Mouse (Mus musculus) hindbrain, embryonic 11.5 days (tissue): ENCODE data around the gene Irak2. TPM values are rescaled to one million over a fixed set of nuclear protein-coding genes. Genes with fewer than 3 reads are reported as not detected.

Experiments used
- ATAC-seq: fragments of 200-750 bp; cut with Nextera tagmentation; 2 replicates; pipeline ENCODE4 v1.8.0; 2017; ENCODE audit warnings: mild to moderate bottlenecking, moderate TSS enrichment, moderate library complexity; ENCODE audit not compliant: low FRiP score
- DNase-seq: peaks from one replicate; pipeline ENCODE4 v3.0.0-alpha.2; 2015; ENCODE audit warnings: low spot score
- H3K27ac ChIP-seq: fragments of 300-500 bp; sonication (generic); 2 replicates; pipeline ENCODE4 v1.5.1; 2014; ENCODE audit warnings: mild to moderate bottlenecking, low read depth, low read length
- H3K27me3 ChIP-seq: fragments of 300-500 bp; sonication (generic); 2 replicates; pipeline ENCODE4 v1.6.1; 2014; ENCODE audit warnings: mild to moderate bottlenecking, low read length, moderate library complexity, mixed read lengths; ENCODE audit not compliant: control insufficient read depth, insufficient read depth
- H3K36me3 ChIP-seq: fragments of 300-500 bp; sonication (generic); 2 replicates; pipeline ENCODE4 v1.6.1; 2014; ENCODE audit warnings: mild to moderate bottlenecking, low read length, moderate library complexity, mixed read lengths; ENCODE audit not compliant: control insufficient read depth, insufficient read depth
- H3K4me1 ChIP-seq: fragments of 300-500 bp; sonication (generic); replicated peaks from 2 replicates; pipeline ENCODE4 v1.6.1; 2014; ENCODE audit warnings: low read length, mixed read lengths; ENCODE audit not compliant: control insufficient read depth, insufficient read depth
- H3K4me2 ChIP-seq: fragments of 300-500 bp; sonication (generic); replicated peaks from 2 replicates; pipeline ENCODE4 v1.6.1; 2014; ENCODE audit warnings: mild to moderate bottlenecking, low read depth, low read length
- H3K4me3 ChIP-seq: fragments of 300-500 bp; sonication (generic); 2 replicates; pipeline ENCODE4 v1.5.1; 2014; ENCODE audit warnings: low read depth, low read length
- H3K9ac ChIP-seq: fragments of 300-500 bp; sonication (generic); 2 replicates; pipeline ENCODE4 v1.6.1; 2014; ENCODE audit warnings: low read depth, low read length
- H3K9me3 ChIP-seq: fragments of 300-500 bp; sonication (generic); 2 replicates; pipeline ENCODE4 v1.6.1; 2016; ENCODE audit warnings: low read length; ENCODE audit not compliant: control insufficient read depth
- WGBS: fragments of 180-500 bp; shearing (Covaris S2); extraction: QIAGEN DNeasy Blood & Tissue Kit; methylation state at CpG from one replicate; pipeline ENCODE4 v1.1.7; 2014; 5-methylcytosine and 5-hydroxymethylcytosine counted together
- polyA plus RNA-seq: library from polyadenylated mRNA; unstranded; fragments of >200 nt; fragmentation: Nextera tagmentation; extraction: Ambion mirVana; gene quantifications from 2 replicates; pipeline ENCODE4 v1.2.1, GENCODE M21; 2014

Irak2 gene
- polyA plus RNA-seq, 1 experiment from 2014 or later = 1.6 TPM

GRCm38 (mm10) chr6:113644808-113645207 is 6.5 kb downstream of the Irak2 start:
- WGBS = 87% methylated on average over 8 of the region's 8 CpGs
- no peak for ATAC-seq
- no peak overlapping the region for H3K4me2 ChIP-seq
- H3K27ac ChIP-seq = no peak overlapping the region
- H3K36me3 ChIP-seq = no peaks in the 10 kb centered on the region
- no peaks in the 10 kb centered on the region for H3K27me3 ChIP-seq
- DNase-seq = no peak
- H3K4me1 ChIP-seq = no peaks in the 10 kb centered on the region
- no peaks in the 10 kb centered on the region for H3K9me3 ChIP-seq
- H3K4me3 ChIP-seq = no peak overlapping the region
- H3K9ac ChIP-seq = no peak overlapping the region

- no peak for ATAC-seq
- Histone ChIP-seq H3K9ac (no peak overlapping the region), H3K9me3 (no peaks in the 10 kb centered on the region), H3K27ac (no peak overlapping the region), H3K4me2 (no peak overlapping the region), H3K4me1 (no peaks in the 10 kb centered on the region), H3K36me3 (no peaks in the 10 kb centered on the region), H3K4me3 (no peak overlapping the region), H3K27me3 (no peaks in the 10 kb centered on the region)
- no peak for DNase-seq
- WGBS = 84% methylated on average over 7 of the region's 7 CpGs
These were observed 11.3 kb downstream of the Irak2 start for GRCm38 (mm10) chr6:113649346-113650196.

GRCm38 (mm10) chr6:113650197-113650640 is 12.0 kb downstream of the Irak2 start:
- Histone ChIP-seq H3K27ac (no peak overlapping the region), H3K9ac (no peak overlapping the region), H3K4me1 (no peaks in the 10 kb centered on the region), H3K4me2 (no peak overlapping the region), H3K36me3 (no peaks in the 10 kb centered on the region), H3K9me3 (no peaks in the 10 kb centered on the region), H3K4me3 (no peak overlapping the region), H3K27me3 (no peaks in the 10 kb centered on the region)
- ATAC-seq (no peak), DNase-seq (no peak)
- 82% methylated on average over 4 of the region's 4 CpGs for WGBS

GRCm38 (mm10) chr6:113651626-113652025 is 13.4 kb downstream of the Irak2 start:
- H3K27ac ChIP-seq = no peak overlapping the region
- no peaks in the 10 kb centered on the region for H3K9me3 ChIP-seq
- ATAC-seq (no peak), DNase-seq (no peak)
- 72% methylated on average over 3 of the region's 3 CpGs for WGBS
- no peak overlapping the region for H3K4me3 ChIP-seq
- no peak overlapping the region for H3K4me2 ChIP-seq
- H3K36me3 ChIP-seq = no peaks in the 10 kb centered on the region
- H3K4me1 ChIP-seq = no peaks in the 10 kb centered on the region
- H3K9ac ChIP-seq = no peak overlapping the region
- H3K27me3 ChIP-seq = no peaks in the 10 kb centered on the region

GRCm38 (mm10) chr6:113653551-113653950 is 15.3 kb downstream of the Irak2 start:
- DNase-seq (no peak), ATAC-seq (no peak)
- H3K36me3 ChIP-seq = no peaks in the 10 kb centered on the region
- H3K4me3 ChIP-seq = no peak overlapping the region
- H3K9ac ChIP-seq = no peak overlapping the region
- H3K27ac ChIP-seq = no peak overlapping the region
- 88% methylated on average over 7 of the region's 7 CpGs for WGBS
- no peaks in the 10 kb centered on the region for H3K27me3 ChIP-seq
- no peak overlapping the region for H3K4me2 ChIP-seq
- no peaks in the 10 kb centered on the region for H3K4me1 ChIP-seq
- H3K9me3 ChIP-seq = no peaks in the 10 kb centered on the region

- Histone ChIP-seq H3K4me3 (no peak overlapping the region), H3K9ac (no peak overlapping the region), H3K27ac (no peak overlapping the region), H3K9me3 (no peaks in the 10 kb centered on the region), H3K27me3 (no peaks in the 10 kb centered on the region), H3K4me2 (no peak overlapping the region), H3K4me1 (no peaks in the 10 kb centered on the region), H3K36me3 (no peaks in the 10 kb centered on the region)
- DNase-seq (no peak), ATAC-seq (no peak)
- 84% methylated on average over 8 of the region's 8 CpGs for WGBS
These were observed 15.8 kb downstream of the Irak2 start for GRCm38 (mm10) chr6:113654102-113654501.

- DNase-seq (no peak), ATAC-seq (no peak)
- H3K4me2 ChIP-seq = no peak overlapping the region
- no peaks in the 10 kb centered on the region for H3K36me3 ChIP-seq
- H3K9me3 ChIP-seq = no peaks in the 10 kb centered on the region
- H3K4me3 ChIP-seq = no peak overlapping the region
- no peak overlapping the region for H3K27ac ChIP-seq
- H3K9ac ChIP-seq = no peak overlapping the region
- 81% methylated on average over 16 of the region's 16 CpGs for WGBS
- no peaks in the 10 kb centered on the region for H3K4me1 ChIP-seq
- H3K27me3 ChIP-seq = no peaks in the 10 kb centered on the region
These were observed 16.6 kb downstream of the Irak2 start for GRCm38 (mm10) chr6:113654753-113655397.

- ATAC-seq (no peak), DNase-seq (no peak)
- no peaks in the 10 kb centered on the region for H3K9me3 ChIP-seq
- H3K4me2 ChIP-seq = no peak overlapping the region
- H3K27ac ChIP-seq = no peak overlapping the region
- H3K27me3 ChIP-seq = no peaks in the 10 kb centered on the region
- no peak overlapping the region for H3K4me3 ChIP-seq
- H3K4me1 ChIP-seq = no peaks in the 10 kb centered on the region
- no peak overlapping the region for H3K9ac ChIP-seq
- WGBS = 93% methylated on average over 3 of the region's 3 CpGs
- H3K36me3 ChIP-seq = no peaks in the 10 kb centered on the region
These were observed 17.2 kb downstream of the Irak2 start for GRCm38 (mm10) chr6:113655475-113655874.

GRCm38 (mm10) chr6:113656847-113657246 is 18.6 kb downstream of the Irak2 start:
- 80% methylated on average over 6 of the region's 6 CpGs for WGBS
- Histone ChIP-seq H3K4me1 (no peaks in the 10 kb centered on the region), H3K9ac (no peak overlapping the region), H3K9me3 (no peaks in the 10 kb centered on the region), H3K27ac (no peak overlapping the region), H3K36me3 (no peaks in the 10 kb centered on the region), H3K4me3 (no peak overlapping the region), H3K27me3 (no peaks in the 10 kb centered on the region), H3K4me2 (no peak overlapping the region)
- ATAC-seq (no peak), DNase-seq (no peak)
